Mouse (Mus musculus): ENCODE results near the gene Tbc1d10b.

GRCm38 (mm10) chr7:127196484-127196883 is 11.8 kb downstream of the Tbc1d10b start:
- TF ChIP-seq POLR2A (IDR thresholded peaks at IDR 0.05; ENCODE audit: low read depth, low read length) (no peak), CTCF (conservative IDR thresholded peaks at IDR 0.05; ENCODE audit: insufficient read depth, insufficient read length, low read depth, low read length) (no peak)
